Mouse (Mus musculus) liver, adult (tissue): ENCODE results near the gene Blm.

Experiments
- GATA4 ChIP-seq: IDR thresholded peaks from 2 replicates; pipeline ENCODE4 v1.6.1; 2014; ENCODE audit warnings: mild to moderate bottlenecking, low read length; ENCODE audit not compliant: insufficient replicate concordance

Gene Blm

GRCm38 (mm10) chr7:80439789-80440488 lies 95.0 kb downstream of the Blm start:
- no peak for TF ChIP-seq GATA4

DNA sequence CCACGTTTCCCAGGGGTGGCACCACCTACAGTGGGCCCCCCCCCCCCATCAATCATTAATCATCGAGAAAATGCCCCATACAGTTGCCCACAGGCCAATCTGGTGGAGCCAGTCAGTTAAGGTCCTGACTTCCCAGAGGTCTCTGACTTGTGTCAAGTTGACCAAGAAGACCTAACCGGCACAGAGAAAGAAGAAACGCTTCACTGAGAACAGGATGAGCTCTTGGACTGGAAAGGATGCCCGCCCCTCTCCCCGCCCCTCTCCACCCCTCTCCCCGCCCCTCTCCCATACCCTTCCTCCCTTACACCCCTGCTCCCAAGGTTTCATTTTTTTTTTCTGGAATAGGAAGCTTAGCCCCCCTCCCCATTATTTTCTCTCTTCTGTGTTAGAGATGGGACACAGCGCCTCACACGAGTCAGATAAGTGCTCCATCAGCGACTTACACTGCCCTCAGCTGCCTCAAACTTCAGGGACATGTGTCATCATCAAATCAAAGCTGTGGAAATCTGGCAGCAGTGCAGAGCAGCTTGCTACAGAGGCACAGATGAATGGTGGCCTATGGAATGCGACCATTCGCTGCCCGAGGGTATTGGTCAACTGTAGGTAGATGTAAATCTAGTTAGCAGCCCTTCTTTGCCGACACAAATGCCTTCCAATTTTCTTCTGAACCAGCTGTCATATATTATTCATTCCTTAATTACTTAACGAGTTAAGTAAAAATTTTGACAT lies 95.7 kb downstream of the Blm start:
- no peak for TF ChIP-seq GATA4

DNA sequence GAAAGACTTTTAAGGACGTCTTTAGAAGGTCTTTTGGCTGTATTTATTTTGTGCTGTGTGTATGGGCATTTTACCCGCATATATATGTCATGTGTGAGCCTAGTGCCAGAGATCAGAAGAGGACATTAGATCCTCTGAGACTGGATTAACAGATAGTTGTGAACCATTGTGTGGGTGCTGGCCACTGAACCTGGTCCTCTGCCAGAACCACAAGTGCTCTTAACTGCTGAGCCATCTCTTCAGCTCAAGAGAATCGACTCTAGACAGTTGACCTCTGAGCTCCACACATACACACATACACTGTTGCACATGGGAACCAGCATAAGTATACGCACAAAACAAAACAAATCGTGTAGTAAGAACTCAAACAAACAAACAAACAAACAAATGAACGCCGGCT lies 98.3 kb downstream of the Blm start:
- TF ChIP-seq GATA4 = no peak

DNA sequence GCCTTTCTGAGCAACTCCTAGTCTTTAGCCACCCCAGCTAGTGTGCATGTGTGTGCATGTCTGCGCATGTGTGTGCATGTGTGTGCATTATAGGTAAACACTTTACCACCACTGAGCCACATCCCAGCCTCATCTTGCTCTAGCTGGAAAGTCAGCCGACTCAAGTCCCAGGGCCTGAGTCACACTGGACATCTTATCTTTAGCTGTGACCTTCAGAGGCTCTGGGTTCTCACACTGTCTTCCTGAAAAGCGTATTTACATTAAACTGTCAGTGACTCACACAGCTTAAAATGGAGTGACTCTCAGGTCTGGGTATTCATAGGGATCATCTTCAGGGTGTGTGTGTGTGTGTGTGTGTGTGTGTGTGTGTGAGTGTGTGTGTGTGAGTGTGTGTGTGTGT lies 99.3 kb downstream of the Blm start:
- TF ChIP-seq GATA4 = no peak

GRCm38 (mm10) chr7:80429661-80430060 lies 105.3 kb downstream of the Blm start:
- TF ChIP-seq GATA4 = no peak

DNA sequence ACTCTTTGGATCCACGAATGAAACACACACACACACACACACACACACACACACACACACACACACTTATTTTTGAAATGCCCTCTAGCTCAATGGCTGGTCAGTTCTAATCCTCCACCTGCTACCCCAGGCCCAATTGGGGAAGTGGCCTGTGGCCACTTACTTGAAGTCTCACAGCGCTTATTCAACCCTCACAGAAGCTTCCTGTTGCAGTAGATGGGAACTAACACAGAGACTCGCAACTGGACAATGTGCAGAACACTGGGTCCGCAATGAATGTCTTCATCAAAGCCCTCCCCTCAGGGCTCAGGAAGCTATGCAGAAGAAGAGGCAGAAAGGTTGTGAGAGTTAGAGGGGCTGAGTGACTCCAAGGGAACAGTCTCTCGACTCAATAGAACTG lies 107.2 kb downstream of the Blm start:
- TF ChIP-seq GATA4 = no peak

DNA sequence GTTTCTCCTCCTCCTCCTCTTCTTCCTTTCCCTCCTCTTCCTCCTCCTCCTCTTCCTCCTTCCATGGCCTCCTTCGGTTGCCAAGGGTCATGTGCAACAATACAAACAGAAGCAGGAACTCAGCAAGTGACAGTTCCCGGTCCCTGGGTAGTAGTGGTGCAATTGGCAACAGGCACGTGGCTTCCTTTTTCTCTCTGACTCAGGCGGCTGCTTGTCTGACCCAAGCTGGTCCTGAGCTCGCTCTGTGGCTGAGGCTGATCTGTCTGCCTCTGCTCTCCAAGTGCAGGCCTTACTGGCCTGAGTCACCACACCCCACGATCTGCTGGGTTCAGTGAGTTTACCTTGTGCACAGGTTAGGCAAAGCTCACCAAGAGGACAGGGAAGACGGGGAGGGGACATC lies 108.6 kb downstream of the Blm start:
- TF ChIP-seq GATA4 = no peak

- no peak for TF ChIP-seq GATA4
These were observed 110.2 kb downstream of the Blm start for GRCm38 (mm10) chr7:80424722-80425121.

- peak; percentile 51; the same call in 1 of the 2 replicates for TF ChIP-seq GATA4
These were observed 112.0 kb downstream of the Blm start for GRCm38 (mm10) chr7:80422759-80423480.

GRCm38 (mm10) chr7:80421576-80421975 lies 113.3 kb downstream of the Blm start:
- no peak for TF ChIP-seq GATA4

GRCm38 (mm10) chr7:80420586-80420985 lies 114.3 kb downstream of the Blm start:
- TF ChIP-seq GATA4 = no peak

DNA sequence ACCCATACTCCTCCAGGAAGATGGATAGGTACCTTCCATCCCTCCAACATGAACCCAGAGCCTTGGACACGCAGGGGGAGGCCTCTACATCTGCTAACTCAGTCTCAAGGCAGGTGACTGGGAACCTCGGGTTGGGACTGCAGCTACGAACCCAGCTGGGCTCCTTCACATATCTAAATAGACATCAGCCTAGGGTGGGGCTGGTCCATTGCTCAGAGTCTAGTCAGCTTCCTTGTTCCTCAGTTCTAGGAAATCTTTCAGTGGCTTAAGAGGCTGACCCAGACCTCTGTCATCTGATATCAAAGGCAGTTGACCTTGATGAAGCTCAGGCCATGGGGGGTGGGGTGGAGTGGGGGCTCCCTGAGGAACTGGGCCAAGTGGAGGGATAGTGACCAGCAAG lies 115.6 kb downstream of the Blm start:
- no peak for TF ChIP-seq GATA4

GRCm38 (mm10) chr7:80418036-80418435 lies 116.9 kb downstream of the Blm start:
- no peak for TF ChIP-seq GATA4

- no peak for TF ChIP-seq GATA4
These were observed 117.3 kb downstream of the Blm start for GRCm38 (mm10) chr7:80417601-80418000.

- TF ChIP-seq GATA4 = no peak
These were observed 118.0 kb downstream of the Blm start for GRCm38 (mm10) chr7:80416969-80417368.

DNA sequence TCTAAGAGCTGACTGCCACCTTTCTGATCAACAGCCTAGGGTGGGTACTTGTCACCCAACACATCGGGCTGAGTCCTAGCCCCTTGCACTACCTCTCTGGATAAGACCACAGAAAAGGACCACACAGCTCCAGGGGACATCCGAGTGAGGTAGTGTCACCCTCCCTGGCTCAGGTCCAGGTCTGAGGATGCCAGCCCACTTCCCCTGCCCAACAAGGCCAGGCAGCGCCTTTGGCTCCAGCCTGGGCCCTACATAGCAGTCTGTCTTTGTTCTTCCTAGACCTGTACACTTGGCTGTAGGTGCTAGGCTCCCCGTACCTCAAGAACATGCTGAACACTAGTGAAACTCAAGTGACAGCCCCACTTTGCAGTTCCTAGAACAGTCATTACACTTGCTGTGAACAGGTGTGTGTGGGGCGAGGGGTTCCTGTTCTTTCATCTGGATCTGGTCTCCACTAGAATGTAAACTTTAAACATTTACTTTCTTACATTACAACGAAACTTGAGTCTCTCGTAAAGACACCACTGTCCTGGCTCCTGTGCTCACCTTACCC lies 120.5 kb downstream of the Blm start:
- TF ChIP-seq GATA4 = no peak
